Mouse (Mus musculus) lung, postnatal 10 days (tissue): ENCODE results near the gene Pigm.

ENCODE experiments used
- DNase-seq: peaks from one replicate; pipeline ENCODE4 v3.0.0; 2021

Gene Pigm

GRCm38 (mm10) chr1:172376198-172376667 is at the start of gene Pigm:
Gene Pigm, plus strand, starts transcription at chr1:172376546.
- peak; percentile 99 for DNase-seq

- DNase-seq = no peak
These were observed 49.7 kb upstream of the Pigm start for GRCm38 (mm10) chr1:172326684-172327083.

GRCm38 (mm10) chr1:172327206-172328001 is 48.9 kb upstream of the Pigm start:
- no peak for DNase-seq

GRCm38 (mm10) chr1:172328041-172328440 is 48.3 kb upstream of the Pigm start:
- DNase-seq = no peak

GRCm38 (mm10) chr1:172328461-172328860 is 47.9 kb upstream of the Pigm start:
- DNase-seq = no peak

GRCm38 (mm10) chr1:172329131-172329530 is 47.2 kb upstream of the Pigm start, which contains the start of gene Kcnj9:
Gene Kcnj9, minus strand, starts transcription at chr1:172329318.
- no peak for DNase-seq

GRCm38 (mm10) chr1:172329616-172330015 is 46.7 kb upstream of the Pigm start:
- DNase-seq = no peak

GRCm38 (mm10) chr1:172331422-172331947 is 44.9 kb upstream of the Pigm start:
- no peak for DNase-seq

GRCm38 (mm10) chr1:172332925-172333324 is 43.4 kb upstream of the Pigm start:
- no peak for DNase-seq

GRCm38 (mm10) chr1:172333512-172333911 is 42.8 kb upstream of the Pigm start:
- no peak for DNase-seq

- DNase-seq = no peak
These were observed 40.5 kb upstream of the Pigm start for GRCm38 (mm10) chr1:172335804-172336203.

GRCm38 (mm10) chr1:172337411-172338185 is 38.7 kb upstream of the Pigm start:
- no peak for DNase-seq

GRCm38 (mm10) chr1:172340729-172341321 is 35.5 kb upstream of the Pigm start, which contains the start of gene Kcnj10:
Gene Kcnj10, plus strand, starts transcription at chr1:172341210.
- DNase-seq = peak; percentile 81

GRCm38 (mm10) chr1:172341386-172341785 is 35.0 kb upstream of the Pigm start:
- DNase-seq = no peak

GRCm38 (mm10) chr1:172342729-172343128 is 33.6 kb upstream of the Pigm start:
- no peak for DNase-seq

- no peak for DNase-seq
These were observed 32.4 kb upstream of the Pigm start for GRCm38 (mm10) chr1:172343914-172344313.

GRCm38 (mm10) chr1:172344820-172345219 is 31.5 kb upstream of the Pigm start:
- no peak for DNase-seq

GRCm38 (mm10) chr1:172346707-172347106 is 29.6 kb upstream of the Pigm start:
- no peak for DNase-seq

- no peak for DNase-seq
These were observed 29.0 kb upstream of the Pigm start for GRCm38 (mm10) chr1:172347382-172347781.

- no peak for DNase-seq
These were observed 26.8 kb upstream of the Pigm start for GRCm38 (mm10) chr1:172349504-172349903.

- DNase-seq = peak; percentile 32
These were observed 26.2 kb upstream of the Pigm start for GRCm38 (mm10) chr1:172349916-172350812.

GRCm38 (mm10) chr1:172352001-172352400 is 24.3 kb upstream of the Pigm start:
- DNase-seq = no peak
